ENCODE assay signal across 30 mouse cellular contexts in the genomic region with DNA sequence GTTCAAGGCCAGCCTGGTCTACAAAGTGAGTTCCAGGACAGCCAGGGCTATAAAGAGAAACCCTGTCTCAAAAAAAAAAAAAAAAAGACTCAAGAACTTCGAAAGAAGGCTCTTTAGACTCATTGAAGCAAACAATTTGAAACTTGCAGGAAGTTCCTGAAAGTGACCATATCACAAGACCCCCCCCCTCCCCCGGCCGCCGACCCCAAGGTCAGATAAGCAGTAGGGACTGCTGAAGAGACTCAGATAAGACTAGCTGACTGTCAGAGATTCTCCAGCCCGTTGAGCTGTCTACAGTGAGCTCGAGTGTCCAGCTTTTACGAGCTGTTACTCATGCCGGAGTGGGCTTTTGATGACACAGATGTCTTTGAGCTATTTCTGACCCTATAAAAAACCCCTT. TPM values are rescaled to one million over a fixed set of nuclear protein-coding genes. Genes with fewer than 3 reads are reported as not detected.
DNase-seq lines count a peak whose midpoint lies in the region; ATAC-seq and TF ChIP-seq lines count a peak whose summit lies in the region.
"Had no signal": no experiment of that assay in that cellular context is flagged by ENCODE, and none has a peak within 500 bp of the region (broad histone marks: within the 10 kb centered on the region; RNA-seq: fewer than 3 reads in every experiment).

No protein-coding gene starts in this region.

- no peaks in the 10 kb centered on the region for H3K36me3 ChIP-seq in kidney, adult 2 months (ENCODE audit: control insufficient read depth, insufficient read depth, low read length)
- no peaks in the 10 kb centered on the region for H3K36me3 ChIP-seq in liver, embryonic 12.5 days
- H3K36me3 ChIP-seq in MEL (ENCODE audit: control insufficient read depth in 1 of 2, insufficient read depth in 2 of 2, low read length in 2 of 2): peaks cover 0 to 2% of the 10 kb centered on the region in 2 experiments; a peak in 1 of 4 replicates
- H3K36me3 ChIP-seq: embryonic facial prominence, embryonic 10.5 days; embryonic facial prominence, embryonic 13.5 days; forebrain, embryonic 12.5 days; forebrain, embryonic 15.5 days; G1E; heart, embryonic 12.5 days; heart, embryonic 15.5 days had no signal

- H3K4me2 ChIP-seq in liver, embryonic 12.5 days: no peak overlapping the region
- H3K4me2 ChIP-seq: embryonic facial prominence, embryonic 13.5 days; forebrain, embryonic 12.5 days; forebrain, embryonic 15.5 days; hindbrain, embryonic 14.5 days had no signal

- H3K9me3 ChIP-seq in liver, embryonic 12.5 days (replicated peaks): peaks cover 10% of the 10 kb centered on the region; the same call in 1 of the 2 replicates
- H3K9me3 ChIP-seq in MEL (replicated peaks; ENCODE audit: insufficient read depth, low read length): no peaks in the 10 kb centered on the region
- H3K9me3 ChIP-seq: embryonic facial prominence, embryonic 13.5 days; forebrain, embryonic 12.5 days; forebrain, embryonic 15.5 days; heart, embryonic 15.5 days had no signal

- ATAC-seq in liver, embryonic 12.5 days: no peak
- ATAC-seq in megakaryocyte-erythroid progenitor cell, adult 5-6 weeks (replicated peaks; ENCODE audit: low FRiP score, low TSS enrichment, poor library complexity, severe bottlenecking): 0 out of 2 replicates have a peak, but pooled peaks have one; percentile 38
- ATAC-seq: forebrain, embryonic 15.5 days had no signal

- H3K79me2 ChIP-seq in MEL (ENCODE audit: control insufficient read depth, insufficient read depth, low read length, poor library complexity): no peaks in the 10 kb centered on the region

- TF ChIP-seq EP300 in MEL (IDR thresholded peaks at IDR 0.05; ENCODE audit: low read depth in 1 of 2, low read length in 2 of 2): peak in 1 of 2 experiments; percentile 40; a peak in 2 of 4 replicates

- no peak for DNase-seq in kidney, adult 2 months
- no peak for DNase-seq in kidney, postnatal 25 days
- DNase-seq in liver (peak; percentile 20), MEL (ENCODE audit: low read depth, low spot score) (peak; percentile 48), adipocyte (ENCODE audit: low spot score) (no peak)
- no peak for DNase-seq in heart, postnatal 10 days
- DNase-seq: adrenal gland, adult 8-10 months; adrenal gland, postnatal 25 days; B cell, adult 2 months; cerebellum, adult 11-12 months; cerebellum, adult 8-10 months; cerebellum, postnatal 10 days; cerebellum, postnatal 36 days; embryo, embryonic 11 days; gastrocnemius, postnatal 25 days; heart, adult 18-20 months; heart, postnatal 14 days; heart, postnatal 4 days had no signal

- intact Hi-C loops in heart, postnatal 10 days (cut with DNase I): no loop called here

- no peak overlapping the region for H3K9ac ChIP-seq in liver, embryonic 12.5 days
- no peak overlapping the region for H3K9ac ChIP-seq in MEL (ENCODE audit: control insufficient read depth, low read depth, low read length, poor library complexity, severe bottlenecking)
- H3K9ac ChIP-seq: embryonic facial prominence, embryonic 13.5 days; forebrain, embryonic 12.5 days; forebrain, embryonic 15.5 days; heart, embryonic 12.5 days; heart, embryonic 15.5 days; hindbrain, embryonic 14.5 days had no signal

- peaks cover 13% of the 10 kb centered on the region; the same call in 1 of the 2 replicates for H3K4me1 ChIP-seq in kidney, adult 2 months (ENCODE audit: control insufficient read depth, insufficient read depth, low read length)
- peaks cover 23% of the 10 kb centered on the region for H3K4me1 ChIP-seq in liver, embryonic 12.5 days
- H3K4me1 ChIP-seq in MEL (ENCODE audit: control insufficient read depth in 1 of 2, insufficient read depth in 2 of 2, low read length in 2 of 2): peaks cover 0 to 9% of the 10 kb centered on the region in 2 experiments; a peak in 2 of 4 replicates
- H3K4me1 ChIP-seq: forebrain, embryonic 12.5 days; forebrain, embryonic 15.5 days had no signal

- TF ChIP-seq RAD21 in MEL (IDR thresholded peaks at IDR 0.05; ENCODE audit: low read depth, low read length): no peak

- H3K27ac ChIP-seq in kidney, adult 2 months (ENCODE audit: insufficient read depth, low read depth, low read length): peak overlapping the region; percentile 96
- no peak overlapping the region for H3K27ac ChIP-seq in liver, embryonic 12.5 days
- no peak overlapping the region for H3K27ac ChIP-seq in MEL (ENCODE audit: control insufficient read depth, low read depth, low read length)
- H3K27ac ChIP-seq: embryonic facial prominence, embryonic 10.5 days; embryonic facial prominence, embryonic 13.5 days; forebrain, embryonic 12.5 days; forebrain, embryonic 15.5 days; heart, embryonic 15.5 days; hindbrain, embryonic 14.5 days had no signal

- TF ChIP-seq POLR2A in kidney, adult 2 months (IDR thresholded peaks at IDR 0.05; ENCODE audit: low read depth, low read length): no peak
- TF ChIP-seq POLR2A in MEL (IDR thresholded peaks at IDR 0.05; ENCODE audit: control insufficient read depth in 1 of 2, insufficient read depth in 1 of 2, low read depth in 1 of 2, low read length in 2 of 2, poor library complexity in 1 of 2): no peak

- no peak overlapping the region for H3K4me3 ChIP-seq in kidney, adult 2 months (ENCODE audit: insufficient read depth, low read depth, low read length)
- H3K4me3 ChIP-seq in liver, embryonic 12.5 days: no peak overlapping the region
- no peak overlapping the region for H3K4me3 ChIP-seq in MEL (ENCODE audit: control insufficient read depth in 1 of 2, insufficient read depth in 1 of 2, low read depth in 2 of 2, low read length in 2 of 2)
- H3K4me3 ChIP-seq: embryonic facial prominence, embryonic 10.5 days; embryonic facial prominence, embryonic 13.5 days; erythroblast, embryonic 14.5 days; forebrain, embryonic 12.5 days; forebrain, embryonic 15.5 days; heart, embryonic 12.5 days; heart, embryonic 15.5 days had no signal

- no peaks in the 10 kb centered on the region for H3K27me3 ChIP-seq in kidney, adult 2 months (replicated peaks; ENCODE audit: control insufficient read depth, insufficient read depth, low read length)
- no peaks in the 10 kb centered on the region for H3K27me3 ChIP-seq in liver, embryonic 12.5 days (replicated peaks)
- no peaks in the 10 kb centered on the region for H3K27me3 ChIP-seq in MEL (ENCODE audit: control insufficient read depth in 1 of 2, insufficient read depth in 2 of 2, low read length in 2 of 2)
- H3K27me3 ChIP-seq: CH12.LX; embryonic facial prominence, embryonic 13.5 days; forebrain, embryonic 12.5 days; forebrain, embryonic 15.5 days; heart, embryonic 12.5 days; heart, embryonic 15.5 days had no signal

- WGBS in kidney, adult 2 months: 68% methylated on average over 8 of the region's 8 CpGs
- 30% methylated on average over 8 of the region's 8 CpGs for WGBS in liver, embryonic 12.5 days (ENCODE audit: insufficient replicate concordance)

- TF ChIP-seq CTCF in kidney, adult 2 months (conservative IDR thresholded peaks at IDR 0.05; ENCODE audit: insufficient read depth, insufficient read length, low read depth, low read length): no peak
- TF ChIP-seq CTCF in MEL (IDR thresholded peaks at IDR 0.05 in 2 of 3, conservative IDR thresholded peaks at IDR 0.05 in 1 of 3; ENCODE audit: control insufficient read depth in 1 of 3, insufficient read depth in 1 of 3, low read depth in 2 of 3, low read length in 3 of 3, poor library complexity in 1 of 3, severe bottlenecking in 1 of 3): no peak

TF ChIP-seq in MEL, 35 proteins besides CTCF, POLR2A, EP300 and RAD21 (continues in another document):
- TF ChIP-seq ZNF384 (IDR thresholded peaks at IDR 0.05; ENCODE audit: low read depth, low read length): peak; percentile 36
- peak; percentile 31 for TF ChIP-seq TAL1 (IDR thresholded peaks at IDR 0.05; ENCODE audit: low read length)
- TF ChIP-seq TCF12 (IDR thresholded peaks at IDR 0.05; ENCODE audit: low read depth, low read length): peak; percentile 43; the same call in 1 of the 2 replicates

RNA-seq across cellular contexts. Expression of a gene that starts 2.3 kb away (rescaled TPM):
- 343 and 361 TPM in 2 replicates for polyA plus RNA-seq in kidney, adult 2 months (2012; rRNA removed)
- 2.5 and 3.6 TPM in 2 replicates for polyA plus RNA-seq in liver, embryonic 12.5 days (2016; fragmentation: Nextera tagmentation; extraction: Ambion mirVana)
- 0.31 TPM in 1 of 2 replicates, not detected in the other for total RNA-seq in MEL (2012; rRNA removed)
- under 1 TPM in 1 of 2 experiments, not detected in 1; 0.22 TPM for polyA plus RNA-seq in MEL (2012; ENCODE audit: insufficient read depth in 1 of 2, insufficient read length in 2 of 2, low read depth in 1 of 2, low replicate concordance in 2 of 2, missing spikeins in 1 of 2)
- total RNA-seq in megakaryocyte-erythroid progenitor cell, adult 5-6 weeks (2014; fragmentation: Nextera tagmentation): not detected in 2 replicates
- not detected in 2 replicates for total RNA-seq in megakaryocyte-erythroid progenitor cell, adult 5-6 weeks (2017)
- total RNA-seq in heart, postnatal 10 days (2021): 10 to 100 TPM; 24.8 to 26.4 TPM
- total RNA-seq: CH12.LX, G1E had no signal
- polyA plus RNA-seq: erythroblast, embryonic 14.5 days; G1E had no signal

RNA-seq across cellular contexts. Expression of a gene that starts 32.0 kb away (rescaled TPM):
- polyA plus RNA-seq in kidney, adult 2 months (2012; rRNA removed): 36.1 and 46.6 TPM in 2 replicates
- 22.0 and 22.2 TPM in 2 replicates for polyA plus RNA-seq in liver, embryonic 12.5 days (2016; fragmentation: Nextera tagmentation; extraction: Ambion mirVana)
- total RNA-seq in MEL (2012; rRNA removed): 37.9 and 42.8 TPM in 2 replicates
- 100 to 1,000 TPM in 1 of 2 experiments, 10 to 100 TPM in 1; 62.5 to 114 TPM for polyA plus RNA-seq in MEL (2012; ENCODE audit: insufficient read depth in 1 of 2, insufficient read length in 2 of 2, low read depth in 1 of 2, low replicate concordance in 2 of 2, missing spikeins in 1 of 2)
- 57.2 and 60.8 TPM in 2 replicates for total RNA-seq in megakaryocyte-erythroid progenitor cell, adult 5-6 weeks (2014; fragmentation: Nextera tagmentation)
- total RNA-seq in megakaryocyte-erythroid progenitor cell, adult 5-6 weeks (2017): 53.1 and 62.4 TPM in 2 replicates
- 100 to 1,000 TPM; 100 to 109 TPM for total RNA-seq in heart, postnatal 10 days (2021)

RNA-seq across cellular contexts. Expression of a gene that starts 38.8 kb away (rescaled TPM):
- polyA plus RNA-seq in kidney, adult 2 months (2012; rRNA removed): 87.3 and 102 TPM in 2 replicates
- 472 and 504 TPM in 2 replicates for polyA plus RNA-seq in liver, embryonic 12.5 days (2016; fragmentation: Nextera tagmentation; extraction: Ambion mirVana)
- total RNA-seq in MEL (2012; rRNA removed): 1,184 and 1,257 TPM in 2 replicates
- polyA plus RNA-seq in MEL (2012; ENCODE audit: insufficient read depth in 1 of 2, insufficient read length in 2 of 2, low read depth in 1 of 2, low replicate concordance in 2 of 2, missing spikeins in 1 of 2): 100 to 1,000 TPM; 396 to 798 TPM
- total RNA-seq in megakaryocyte-erythroid progenitor cell, adult 5-6 weeks (2014; fragmentation: Nextera tagmentation): 506 and 590 TPM in 2 replicates
- total RNA-seq in megakaryocyte-erythroid progenitor cell, adult 5-6 weeks (2017): 614 and 625 TPM in 2 replicates
- total RNA-seq in heart, postnatal 10 days (2021): 100 to 1,000 TPM; 176 to 187 TPM

RNA-seq across cellular contexts. Expression of a gene that starts 38.8 kb away (rescaled TPM):
- polyA plus RNA-seq in kidney, adult 2 months (2012; rRNA removed): 10.8 and 13.6 TPM in 2 replicates
- polyA plus RNA-seq in liver, embryonic 12.5 days (2016; fragmentation: Nextera tagmentation; extraction: Ambion mirVana): 10.0 and 10.6 TPM in 2 replicates
- 26.2 and 29.2 TPM in 2 replicates for total RNA-seq in MEL (2012; rRNA removed)
- polyA plus RNA-seq in MEL (2012; ENCODE audit: insufficient read depth in 1 of 2, insufficient read length in 2 of 2, low read depth in 1 of 2, low replicate concordance in 2 of 2, missing spikeins in 1 of 2): 10 to 100 TPM in 1 of 2 experiments, not detected in 1; 21.0 TPM
- 15.0 and 22.3 TPM in 2 replicates for total RNA-seq in megakaryocyte-erythroid progenitor cell, adult 5-6 weeks (2014; fragmentation: Nextera tagmentation)
- 5.7 and 11.0 TPM in 2 replicates for total RNA-seq in megakaryocyte-erythroid progenitor cell, adult 5-6 weeks (2017)
- 10 to 100 TPM; 15.3 to 16.4 TPM for total RNA-seq in heart, postnatal 10 days (2021)

Comparison
In these comparisons a context has a peak if more than half of its experiments do, and no peak if none do; other contexts are left out.
1. DNase-seq: peak in liver (single experiment) and MEL (single experiment); none in kidney, adult 2 months (single experiment), kidney, postnatal 25 days (0 of 2), heart, postnatal 10 days (0 of 2) and adipocyte (single experiment).
2. RNA of a gene that starts 2.3 kb away (total RNA-seq): 24.8 to 26.4 TPM in heart, postnatal 10 days; 0.31 TPM in MEL and not detected in megakaryocyte-erythroid progenitor cell, adult 5-6 weeks; every median in the first group is over 10 times any median in the second.